In genomic region chr17:56666384-56666783, GRCm38 (mm10) we compare ENCODE assay signal across 31 mouse cellular contexts. TPM values are rescaled to one million over a fixed set of nuclear protein-coding genes. Genes with fewer than 3 reads are reported as not detected.
DNase-seq lines count a peak whose midpoint lies in the region; ATAC-seq lines count a peak whose summit lies in the region.
"Had no signal": no experiment of that assay in that cellular context is flagged by ENCODE, and none has a peak within 500 bp of the region (broad histone marks: within the 10 kb centered on the region; RNA-seq: fewer than 3 reads in every experiment).

No protein-coding gene starts in this region.

- H3K27ac ChIP-seq in midbrain, embryonic 11.5 days (ENCODE audit: low read depth, low read length): no peak overlapping the region
- no peak overlapping the region for H3K27ac ChIP-seq in midbrain, embryonic 16.5 days (ENCODE audit: low read length)
- H3K27ac ChIP-seq: embryonic facial prominence, embryonic 13.5 days; embryonic facial prominence, embryonic 15.5 days; forebrain, embryonic 10.5 days; forebrain, embryonic 12.5 days had no signal

- H3K4me2 ChIP-seq in midbrain, embryonic 11.5 days: no peak overlapping the region
- H3K4me2 ChIP-seq in midbrain, embryonic 16.5 days (ENCODE audit: low read length): no peak overlapping the region
- H3K4me2 ChIP-seq: embryonic facial prominence, embryonic 13.5 days; embryonic facial prominence, embryonic 15.5 days; forebrain, embryonic 12.5 days had no signal

- H3K4me3 ChIP-seq in midbrain, embryonic 11.5 days (ENCODE audit: low read depth, low read length): no peak overlapping the region
- H3K4me3 ChIP-seq in midbrain, embryonic 16.5 days (ENCODE audit: low read depth, low read length): no peak overlapping the region
- H3K4me3 ChIP-seq: embryonic facial prominence, embryonic 13.5 days; embryonic facial prominence, embryonic 15.5 days; erythroblast, embryonic 14.5 days; forebrain, embryonic 10.5 days; forebrain, embryonic 12.5 days had no signal

- H3K4me1 ChIP-seq in midbrain, embryonic 11.5 days (ENCODE audit: control insufficient read depth, insufficient read depth, low read length): peaks cover 14% of the 10 kb centered on the region
- peaks cover 5% of the 10 kb centered on the region; the same call in 1 of the 2 replicates for H3K4me1 ChIP-seq in midbrain, embryonic 16.5 days (ENCODE audit: control insufficient read depth, insufficient read depth, low read length)

- H3K27me3 ChIP-seq in midbrain, embryonic 11.5 days (ENCODE audit: control insufficient read depth, insufficient read depth, low read length): peaks cover 3% of the 10 kb centered on the region; the same call in 1 of the 2 replicates
- no peaks in the 10 kb centered on the region; the same call in none of the 2 replicates for H3K27me3 ChIP-seq in midbrain, embryonic 16.5 days (ENCODE audit: control insufficient read depth, insufficient read depth, low read depth, low read length)
- H3K27me3 ChIP-seq: Patski had no signal

- no peaks in the 10 kb centered on the region for H3K9me3 ChIP-seq in midbrain, embryonic 11.5 days (ENCODE audit: control insufficient read depth, low read length)
- H3K9me3 ChIP-seq in midbrain, embryonic 16.5 days (replicated peaks; ENCODE audit: control insufficient read depth, low read length, poor library complexity, severe bottlenecking): no peaks in the 10 kb centered on the region
- H3K9me3 ChIP-seq: embryonic facial prominence, embryonic 13.5 days; embryonic facial prominence, embryonic 15.5 days; forebrain, embryonic 10.5 days; forebrain, embryonic 12.5 days; G1E had no signal

- WGBS in midbrain, embryonic 11.5 days: 94% methylated on average over 4 of the region's 4 CpGs
- WGBS in midbrain, embryonic 16.5 days: 92% methylated on average over 4 of the region's 4 CpGs

- ATAC-seq in midbrain, embryonic 11.5 days (ENCODE audit: low FRiP score): no peak
- no peak for ATAC-seq in midbrain, embryonic 16.5 days
- ATAC-seq: activated CD4-positive, CD25-positive, alpha-beta regulatory T cell, adult 4 months; CD4-positive, CD25-positive, alpha-beta regulatory T cell, adult 4 months; forebrain, embryonic 14.5 days; forebrain, embryonic 16.5 days; Patski had no signal

- H3K36me3 ChIP-seq in midbrain, embryonic 11.5 days (ENCODE audit: control insufficient read depth, insufficient read depth, low read length): no peaks in the 10 kb centered on the region
- H3K36me3 ChIP-seq in midbrain, embryonic 16.5 days (ENCODE audit: control insufficient read depth, insufficient read depth, low read length): no peaks in the 10 kb centered on the region
- H3K36me3 ChIP-seq: embryonic facial prominence, embryonic 13.5 days; embryonic facial prominence, embryonic 15.5 days; forebrain, embryonic 10.5 days; forebrain, embryonic 12.5 days; G1E had no signal

- no peak overlapping the region for H3K9ac ChIP-seq in midbrain, embryonic 11.5 days (ENCODE audit: low read length)
- no peak overlapping the region for H3K9ac ChIP-seq in midbrain, embryonic 16.5 days (ENCODE audit: low read depth, low read length)
- H3K9ac ChIP-seq: embryonic facial prominence, embryonic 13.5 days; embryonic facial prominence, embryonic 15.5 days; forebrain, embryonic 12.5 days had no signal

- intact Hi-C loops in heart, postnatal 10 days (cut with DNase I): loop anchor here (5.0 kb wide), 3 partner anchors 39 to 309 kb away; partner anchors contain the start of genes Catsperd and Lonp1

- DNase-seq in heart, postnatal 4 days: peak; percentile 5
- DNase-seq in heart, postnatal 10 days: no peak
- peak; percentile 57 for DNase-seq in midbrain, embryonic 11.5 days (ENCODE audit: low spot score, missing footprints)
- DNase-seq in 3134 (ENCODE audit: extremely low read depth, insufficient read length, low spot score): peak; percentile 53
- peak; percentile 31 for DNase-seq in adipocyte (ENCODE audit: low spot score)
- DNase-seq in frontal cortex, postnatal 14 days (ENCODE audit: low spot score in 2 of 2): no peak
- no peak for DNase-seq in kidney, postnatal 4 days
- DNase-seq: adrenal gland, adult 2 months; adrenal gland, postnatal 10 days; adrenal gland, postnatal 25 days; B cell, adult 2 months; cerebellum, adult 11 months; cerebellum, adult 18-20 months; cerebellum, adult 8-10 months; cerebellum, adult 9-11 months; cerebellum, postnatal 14 days; cerebellum, postnatal 36 days; embryo, embryonic 11 days had no signal

RNA-seq across cellular contexts. Expression of gene Ranbp3, which starts 6.7 kb away (rescaled TPM):
- total RNA-seq in heart, postnatal 4 days (2021): 10 to 100 TPM; 60.5 to 61.8 TPM
- total RNA-seq in heart, postnatal 10 days (2021): 10 to 100 TPM; 48.1 to 52.9 TPM
- polyA plus RNA-seq in midbrain, embryonic 11.5 days (2014; fragmentation: Nextera tagmentation; extraction: Ambion mirVana): 108 and 112 TPM in 2 replicates
- polyA plus RNA-seq in midbrain, embryonic 16.5 days (2015; fragmentation: Nextera tagmentation; extraction: Ambion mirVana): 107 and 112 TPM in 2 replicates

RNA-seq across cellular contexts. Expression of gene Catsperd, which starts 38.4 kb away (rescaled TPM):
- total RNA-seq in heart, postnatal 4 days (2021): under 1 TPM; 0.17 to 0.20 TPM
- total RNA-seq in heart, postnatal 10 days (2021): under 1 TPM in 1 of 2 experiments, not detected in 1; 0.22 TPM
- 0.93 and 0.95 TPM in 2 replicates for polyA plus RNA-seq in midbrain, embryonic 11.5 days (2014; fragmentation: Nextera tagmentation; extraction: Ambion mirVana)
- polyA plus RNA-seq in midbrain, embryonic 16.5 days (2015; fragmentation: Nextera tagmentation; extraction: Ambion mirVana): 1.8 and 2.1 TPM in 2 replicates
- total RNA-seq: common myeloid progenitor, adult 5-6 weeks; G1E had no signal
- polyA plus RNA-seq: erythroblast, embryonic 14.5 days; G1E had no signal

RNA-seq across cellular contexts. Expression of gene Lonp1, which starts 39.7 kb away (rescaled TPM):
- 10 to 100 TPM; 89.0 to 90.5 TPM for total RNA-seq in heart, postnatal 4 days (2021)
- total RNA-seq in heart, postnatal 10 days (2021): 10 to 100 TPM; 93.9 to 99.2 TPM
- 44.6 and 48.9 TPM in 2 replicates for polyA plus RNA-seq in midbrain, embryonic 11.5 days (2014; fragmentation: Nextera tagmentation; extraction: Ambion mirVana)
- 42.8 and 43.0 TPM in 2 replicates for polyA plus RNA-seq in midbrain, embryonic 16.5 days (2015; fragmentation: Nextera tagmentation; extraction: Ambion mirVana)

RNA-seq across cellular contexts. Expression of gene Ndufa11, which starts 51.2 kb away (rescaled TPM):
- 100 to 1,000 TPM; 705 to 809 TPM for total RNA-seq in heart, postnatal 4 days (2021)
- total RNA-seq in heart, postnatal 10 days (2021): 100 to 1,000 TPM; 794 to 859 TPM
- 323 and 337 TPM in 2 replicates for polyA plus RNA-seq in midbrain, embryonic 11.5 days (2014; fragmentation: Nextera tagmentation; extraction: Ambion mirVana)
- polyA plus RNA-seq in midbrain, embryonic 16.5 days (2015; fragmentation: Nextera tagmentation; extraction: Ambion mirVana): 492 and 497 TPM in 2 replicates

RNA-seq across cellular contexts. Expression of gene Vmac, which starts 51.4 kb away (rescaled TPM):
- 1 to 10 TPM; 5.3 to 8.0 TPM for total RNA-seq in heart, postnatal 4 days (2021)
- total RNA-seq in heart, postnatal 10 days (2021): 1 to 10 TPM; 5.4 to 9.8 TPM
- 13.1 and 15.0 TPM in 2 replicates for polyA plus RNA-seq in midbrain, embryonic 11.5 days (2014; fragmentation: Nextera tagmentation; extraction: Ambion mirVana)
- polyA plus RNA-seq in midbrain, embryonic 16.5 days (2015; fragmentation: Nextera tagmentation; extraction: Ambion mirVana): 15.6 and 16.1 TPM in 2 replicates

Comparison
In these comparisons a context has a peak if more than half of its experiments do, and no peak if none do; other contexts are left out.
1. DNase-seq: peak in heart, postnatal 4 days (single experiment), midbrain, embryonic 11.5 days (single experiment), 3134 (single experiment) and adipocyte (single experiment); none in heart, postnatal 10 days (0 of 2), frontal cortex, postnatal 14 days (0 of 2) and kidney, postnatal 4 days (0 of 2).